Mouse (Mus musculus): ENCODE data around the gene Prpf38a. TPM values are rescaled to one million over a fixed set of nuclear protein-coding genes. Genes with fewer than 3 reads are reported as not detected.

Prpf38a gene
- total and polyA plus RNA-seq, 3 experiments = 51.1 to 107 (median 82.2) TPM

DNA sequence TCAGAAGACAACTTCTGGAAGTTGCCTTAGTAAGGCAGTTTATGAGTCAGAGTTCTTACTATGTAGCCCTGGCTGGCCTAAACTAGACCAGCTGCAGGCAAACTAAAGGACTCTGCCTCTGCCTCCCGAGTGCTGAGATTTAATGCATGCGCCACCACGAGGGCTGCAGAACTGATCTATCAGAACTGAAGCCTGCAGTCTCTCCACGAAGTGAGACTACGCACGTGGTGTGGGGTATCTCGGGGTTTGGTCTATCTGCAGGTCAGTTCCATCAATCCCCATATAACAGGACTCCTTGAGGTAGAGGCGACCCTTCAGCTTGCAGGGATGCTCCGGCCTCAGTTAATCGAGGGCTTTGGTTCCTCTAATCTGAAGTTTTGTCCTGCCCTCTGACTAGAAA is 40.0 kb upstream of the Prpf38a start (continued):
- peak; percentile 85 for TF ChIP-seq MYC (IDR thresholded peaks at IDR 0.05; ENCODE audit: low read depth, low read length)
- peak; percentile 24; the same call in 1 of the 2 replicates for TF ChIP-seq CHD2 (IDR thresholded peaks at IDR 0.05; ENCODE audit: low read length)
- TF ChIP-seq PAX5 (IDR thresholded peaks at IDR 0.05; ENCODE audit: low read length) = no peak
- TF ChIP-seq NELFE (IDR thresholded peaks at IDR 0.05; ENCODE audit: low read depth, low read length) = no peak
- TF ChIP-seq MEF2A (IDR thresholded peaks at IDR 0.05; ENCODE audit: borderline replicate concordance, low read depth, low read length) = no peak
- TF ChIP-seq ELF1 (IDR thresholded peaks at IDR 0.05; ENCODE audit: low read depth, low read length) = no peak
- TF ChIP-seq MAZ (IDR thresholded peaks at IDR 0.05; ENCODE audit: low read depth, low read length) = no peak
- no peak; the same call in 1 of the 2 replicates for TF ChIP-seq POLR2AphosphoS2 (IDR thresholded peaks at IDR 0.05; ENCODE audit: low read depth, low read length)
- TF ChIP-seq USF2 (conservative IDR thresholded peaks at IDR 0.05; ENCODE audit: low read depth, low read length) = no peak

DNA sequence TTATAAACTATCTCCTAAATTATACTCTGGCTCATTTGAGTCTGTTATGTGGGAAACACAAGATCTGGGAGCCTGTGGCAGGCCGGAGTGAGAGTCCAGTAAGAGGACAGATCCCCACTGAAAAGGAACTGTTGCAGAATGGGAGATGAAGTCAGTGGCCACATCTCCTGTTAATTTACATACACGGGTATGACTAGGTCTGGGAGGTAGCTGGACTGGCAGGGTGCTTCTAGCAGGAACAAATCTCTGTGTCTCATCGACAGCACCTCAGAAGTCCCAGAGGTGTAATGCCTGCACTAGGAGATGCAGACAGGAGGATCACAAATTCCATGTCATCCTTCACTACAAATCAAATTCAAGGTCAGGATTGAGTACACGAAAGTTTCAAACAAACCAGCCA is 39.5 kb upstream of the Prpf38a start:
- in situ Hi-C loops (cut with MboI; ENCODE audit: low pct_ligation_motif_present, low pct_unique_long_range_greater_than_20kb, low sequenced_read_pairs) (no loop called here), dilution Hi-C loops (cut with MboI; ENCODE audit: extremely low pct_ligation_motif_present, extremely low pct_unique_long_range_greater_than_20kb, low sequenced_read_pairs) (no loop called here)
- Histone ChIP-seq H3K9me3 (replicated peaks; ENCODE audit: low read length) (no peaks in the 10 kb centered on the region), H3K4me3 (replicated peaks in 1 of 3; ENCODE audit: low read depth in 2 of 3, low read length in 2 of 3, poor library complexity in 1 of 3) (peak overlapping the region; percentile 70 to 88 (median 76)), H3K4me1 (ENCODE audit: control insufficient read depth in 1 of 2, insufficient read depth in 2 of 2) (peaks cover 4 to 29% of the 10 kb centered on the region in 2 experiments; a peak in 3 of 4 replicates), H3K9ac (ENCODE audit: insufficient read depth, low read depth) (peak overlapping the region; percentile 79), H3K4me2 (ENCODE audit: insufficient read depth, low read depth, poor library complexity, severe bottlenecking) (peak overlapping the region; percentile 72), H3K27ac (ENCODE audit: insufficient read depth, low read depth) (peak overlapping the region; percentile 56), H3K79me2 (replicated peaks; ENCODE audit: control insufficient read depth, extremely low read depth, insufficient read depth, poor library complexity, severe bottlenecking) (peaks cover 3% of the 10 kb centered on the region; the same call in 1 of the 2 replicates), H3K36me3 (replicated peaks in 1 of 2; ENCODE audit: control insufficient read depth in 1 of 2, insufficient read depth in 1 of 2, low read length in 1 of 2) (peaks cover 6 to 49% of the 10 kb centered on the region in 2 experiments), H3K27me3 (replicated peaks) (no peaks in the 10 kb centered on the region)
- peak; percentile 36; the same call in 1 of the 2 replicates for TF ChIP-seq BHLHE40 (IDR thresholded peaks at IDR 0.05; ENCODE audit: low read depth, low read length)
- no peak for TF ChIP-seq MAZ (IDR thresholded peaks at IDR 0.05; ENCODE audit: low read depth, low read length)
- DNase-seq (ENCODE audit: extremely low read depth) = peak; percentile 60

DNA sequence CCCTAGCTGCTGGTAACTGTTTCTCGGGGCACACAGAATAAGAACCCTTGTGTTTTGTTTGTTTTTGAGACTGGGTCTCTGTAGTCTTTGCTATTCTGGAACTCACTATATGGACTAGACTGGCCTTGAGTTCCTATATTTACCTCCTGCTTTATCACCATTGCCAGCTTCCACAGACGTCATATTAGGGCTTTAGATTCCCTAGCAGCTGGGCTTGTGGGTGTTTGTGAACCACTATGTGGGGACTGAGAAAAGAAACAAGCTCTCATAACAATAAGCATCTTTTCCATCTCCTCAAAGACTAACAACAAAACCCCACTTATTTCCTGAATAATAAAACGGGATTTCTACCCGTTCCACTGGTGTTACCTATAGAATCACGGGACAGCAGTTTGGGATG is 31.8 kb upstream of the Prpf38a start:
- Histone ChIP-seq H3K9ac (ENCODE audit: insufficient read depth, low read depth) (no peak overlapping the region), H3K79me2 (replicated peaks; ENCODE audit: control insufficient read depth, extremely low read depth, insufficient read depth, poor library complexity, severe bottlenecking) (no peaks in the 10 kb centered on the region), H3K4me3 (replicated peaks in 1 of 3; ENCODE audit: low read depth in 2 of 3, low read length in 2 of 3, poor library complexity in 1 of 3) (no peak overlapping the region), H3K27ac (ENCODE audit: insufficient read depth, low read depth) (no peak overlapping the region), H3K9me3 (replicated peaks; ENCODE audit: low read length) (no peaks in the 10 kb centered on the region), H3K36me3 (replicated peaks in 1 of 2; ENCODE audit: control insufficient read depth in 1 of 2, insufficient read depth in 1 of 2, low read length in 1 of 2) (peaks cover 22 to 82% of the 10 kb centered on the region in 2 experiments), H3K27me3 (replicated peaks) (no peaks in the 10 kb centered on the region), H3K4me2 (ENCODE audit: insufficient read depth, low read depth, poor library complexity, severe bottlenecking) (no peak overlapping the region), H3K4me1 (ENCODE audit: control insufficient read depth in 1 of 2, insufficient read depth in 2 of 2) (no peaks in the 10 kb centered on the region)
- dilution Hi-C loops (cut with MboI; ENCODE audit: extremely low pct_ligation_motif_present, extremely low pct_unique_long_range_greater_than_20kb, low sequenced_read_pairs) = no loop called here
- no peak for TF ChIP-seq IRF4 (IDR thresholded peaks at IDR 0.05; ENCODE audit: low read depth, low read length)
- no peak for TF ChIP-seq CHD2 (IDR thresholded peaks at IDR 0.05; ENCODE audit: low read length)
- TF ChIP-seq MYC (IDR thresholded peaks at IDR 0.05; ENCODE audit: low read depth, low read length) = no peak
- TF ChIP-seq BHLHE40 (IDR thresholded peaks at IDR 0.05; ENCODE audit: low read depth, low read length) = no peak
- TF ChIP-seq ZC3H11A (IDR thresholded peaks at IDR 0.05; ENCODE audit: low read depth, low read length) = no peak
- no peak for TF ChIP-seq ELF1 (IDR thresholded peaks at IDR 0.05; ENCODE audit: low read depth, low read length)
- no peak for TF ChIP-seq SMC3 (IDR thresholded peaks at IDR 0.05; ENCODE audit: low read depth, low read length)
- TF ChIP-seq CTCF (conservative IDR thresholded peaks at IDR 0.05 in 1 of 2, IDR thresholded peaks at IDR 0.05 in 1 of 2; ENCODE audit: low read depth in 2 of 2, low read length in 2 of 2) = no peak
- TF ChIP-seq JUN (IDR thresholded peaks at IDR 0.05; ENCODE audit: insufficient read depth, low read depth, low read length) = no peak
- no peak for TF ChIP-seq EP300 (IDR thresholded peaks at IDR 0.05; ENCODE audit: low read length)
- no peak for TF ChIP-seq POLR2A (IDR thresholded peaks at IDR 0.05; ENCODE audit: low read depth, low read length)
- TF ChIP-seq USF1 (IDR thresholded peaks at IDR 0.05; ENCODE audit: low read depth, low read length) = no peak
- no peak for TF ChIP-seq MEF2A (IDR thresholded peaks at IDR 0.05; ENCODE audit: borderline replicate concordance, low read depth, low read length)
- no peak for TF ChIP-seq NELFE (IDR thresholded peaks at IDR 0.05; ENCODE audit: low read depth, low read length)
- no peak for TF ChIP-seq POLR2AphosphoS2 (IDR thresholded peaks at IDR 0.05; ENCODE audit: low read depth, low read length)
- no peak for TF ChIP-seq TCF12 (IDR thresholded peaks at IDR 0.05; ENCODE audit: low read depth, low read length)
- TF ChIP-seq MAX (IDR thresholded peaks at IDR 0.05; ENCODE audit: low read length) = no peak
- no peak for TF ChIP-seq UBTF (IDR thresholded peaks at IDR 0.05; ENCODE audit: low read depth, low read length)
- TF ChIP-seq MXI1 (IDR thresholded peaks at IDR 0.05; ENCODE audit: low read depth, low read length) = no peak
- DNase-seq (ENCODE audit: extremely low read depth) = no peak
- in situ Hi-C loops (cut with MboI; ENCODE audit: low pct_ligation_motif_present, low pct_unique_long_range_greater_than_20kb, low sequenced_read_pairs) = no loop called here
